Comparison of ENCODE assay signal across 19 mouse cellular contexts in the genomic region with DNA sequence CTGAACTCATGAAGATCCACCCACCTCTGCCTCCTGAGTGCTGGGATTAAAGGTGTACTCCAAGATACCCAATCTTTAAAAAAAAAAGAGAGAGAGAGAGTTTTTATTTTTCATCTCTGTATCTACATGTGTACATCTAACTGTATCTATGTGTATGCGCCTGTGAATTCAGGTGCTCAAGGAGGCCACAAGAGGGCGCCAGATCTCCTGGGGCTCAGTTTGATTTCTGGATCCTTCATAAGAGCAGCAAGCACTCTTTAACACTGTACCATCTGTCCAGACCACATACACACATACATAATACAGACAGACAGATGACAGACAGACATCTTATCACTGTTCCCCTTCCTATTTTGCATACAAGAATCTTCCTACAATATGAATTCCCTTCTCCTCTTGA. TPM values are rescaled to one million over a fixed set of nuclear protein-coding genes. Genes with fewer than 3 reads are reported as not detected.
DNase-seq lines count a peak whose midpoint lies in the region; ATAC-seq and TF ChIP-seq lines count a peak whose summit lies in the region.
"Had no signal": no experiment of that assay in that cellular context is flagged by ENCODE, and none has a peak within 500 bp of the region (broad histone marks: within the 10 kb centered on the region; RNA-seq: fewer than 3 reads in every experiment).

No protein-coding gene starts in this region.

- no peaks in the 10 kb centered on the region for H3K4me1 ChIP-seq in intestine, postnatal 0 days (replicated peaks; ENCODE audit: control insufficient read depth, insufficient read depth, low read length)
- no peaks in the 10 kb centered on the region for H3K4me1 ChIP-seq in intestine, embryonic 16.5 days (ENCODE audit: control insufficient read depth, insufficient read depth, low read length)
- 0 out of 2 replicates have a peak, but pooled peaks cover 3% of the 10 kb centered on the region for H3K4me1 ChIP-seq in midbrain, postnatal 0 days (ENCODE audit: insufficient read depth, low read length)
- peaks cover 17% of the 10 kb centered on the region for H3K4me1 ChIP-seq in midbrain, embryonic 10.5 days

- no peak for ATAC-seq in intestine, postnatal 0 days
- no peak for ATAC-seq in intestine, embryonic 16.5 days
- ATAC-seq in midbrain, postnatal 0 days (ENCODE audit: low FRiP score) = no peak
- ATAC-seq: hindbrain, embryonic 16.5 days had no signal

- DNase-seq in midbrain, postnatal 0 days (ENCODE audit: low spot score) = no peak
- DNase-seq in midbrain, embryonic 10.5 days (ENCODE audit: low spot score) = no peak
- DNase-seq in NIH3T3 (ENCODE audit: low read depth) = peak; percentile 28
- peak; percentile 31 for DNase-seq in naive thymus-derived CD4-positive, alpha-beta T cell, adult 2 months (ENCODE audit: low read depth)
- DNase-seq in adrenal gland, postnatal 4 days (ENCODE audit: low spot score in 2 of 2) = no peak
- no peak for DNase-seq in adrenal gland, adult 2 months
- DNase-seq: cerebellum, postnatal 10 days; heart, adult 11 months; heart, postnatal 10 days; kidney, postnatal 10 days; thymus, postnatal 14 days had no signal

- WGBS in intestine, postnatal 0 days = 92% methylated on average over 2 of the region's 2 CpGs
- WGBS in intestine, embryonic 16.5 days = 95% methylated on average over 2 of the region's 2 CpGs
- whole genome bisulfite sequencing in midbrain, postnatal 0 days = 86% methylated on average over 2 of the region's 2 CpGs
- 90% methylated on average over 2 of the region's 2 CpGs for WGBS in midbrain, embryonic 10.5 days

- peak; percentile 46 for TF ChIP-seq CTCF in intestine, postnatal 0 days (IDR thresholded peaks at IDR 0.05; ENCODE audit: low read depth)
- TF ChIP-seq CTCF in midbrain, postnatal 0 days (IDR thresholded peaks at IDR 0.05) = peak; percentile 50

- no peaks in the 10 kb centered on the region for H3K36me3 ChIP-seq in intestine, postnatal 0 days (ENCODE audit: control insufficient read depth, insufficient read depth)
- H3K36me3 ChIP-seq in intestine, embryonic 16.5 days (ENCODE audit: control insufficient read depth, insufficient read depth, low read length) = no peaks in the 10 kb centered on the region
- no peaks in the 10 kb centered on the region for H3K36me3 ChIP-seq in midbrain, postnatal 0 days (ENCODE audit: insufficient read depth, low read length)
- no peaks in the 10 kb centered on the region for H3K36me3 ChIP-seq in midbrain, embryonic 10.5 days
- H3K36me3 ChIP-seq: embryonic facial prominence, embryonic 12.5 days; lung, embryonic 15.5 days; neural tube, embryonic 15.5 days had no signal

- H3K9me3 ChIP-seq in intestine, postnatal 0 days (ENCODE audit: control insufficient read depth) = 0 out of 2 replicates have a peak, but pooled peaks cover 2% of the 10 kb centered on the region
- 0 out of 2 replicates have a peak, but pooled peaks cover 3% of the 10 kb centered on the region for H3K9me3 ChIP-seq in intestine, embryonic 16.5 days (ENCODE audit: control insufficient read depth, low read length)
- H3K9me3 ChIP-seq in midbrain, postnatal 0 days (ENCODE audit: low read length) = no peaks in the 10 kb centered on the region
- H3K9me3 ChIP-seq in midbrain, embryonic 10.5 days (replicated peaks) = peaks cover 6% of the 10 kb centered on the region
- H3K9me3 ChIP-seq: limb, embryonic 10.5 days; neural tube, embryonic 15.5 days had no signal

- H3K9ac ChIP-seq in intestine, postnatal 0 days (ENCODE audit: low read depth, low read length) = no peak overlapping the region
- H3K9ac ChIP-seq in intestine, embryonic 16.5 days (ENCODE audit: low read depth, low read length) = no peak overlapping the region
- no peak overlapping the region for H3K9ac ChIP-seq in midbrain, postnatal 0 days (replicated peaks; ENCODE audit: low read length, poor library complexity, severe bottlenecking)
- H3K9ac ChIP-seq: embryonic facial prominence, embryonic 12.5 days; lung, embryonic 15.5 days; neural tube, embryonic 15.5 days had no signal

- H3K27me3 ChIP-seq in intestine, postnatal 0 days (replicated peaks; ENCODE audit: control insufficient read depth, insufficient read depth, low read length) = no peaks in the 10 kb centered on the region
- H3K27me3 ChIP-seq in intestine, embryonic 16.5 days (replicated peaks; ENCODE audit: control insufficient read depth, insufficient read depth, low read length) = no peaks in the 10 kb centered on the region
- H3K27me3 ChIP-seq in midbrain, postnatal 0 days (ENCODE audit: insufficient read depth, low read length) = no peaks in the 10 kb centered on the region
- peaks cover under 1% of the 10 kb centered on the region for H3K27me3 ChIP-seq in midbrain, embryonic 10.5 days (ENCODE audit: low read depth, poor library complexity, severe bottlenecking)
- H3K27me3 ChIP-seq: embryonic facial prominence, embryonic 12.5 days; lung, embryonic 15.5 days; neural tube, embryonic 15.5 days had no signal

- no peak overlapping the region for H3K4me3 ChIP-seq in intestine, postnatal 0 days (ENCODE audit: low read depth, low read length)
- H3K4me3 ChIP-seq in intestine, embryonic 16.5 days (ENCODE audit: low read length) = no peak overlapping the region
- H3K4me3 ChIP-seq in midbrain, postnatal 0 days (ENCODE audit: low read depth, low read length) = no peak overlapping the region
- H3K4me3 ChIP-seq in midbrain, embryonic 10.5 days = no peak overlapping the region
- H3K4me3 ChIP-seq: embryonic facial prominence, embryonic 12.5 days; limb, embryonic 10.5 days; lung, embryonic 15.5 days; megakaryocyte, embryonic 14.5 days; neural tube, embryonic 15.5 days had no signal

- no peak overlapping the region for H3K4me2 ChIP-seq in intestine, postnatal 0 days (replicated peaks; ENCODE audit: low read depth)
- no peak overlapping the region for H3K4me2 ChIP-seq in intestine, embryonic 16.5 days (ENCODE audit: low read depth, low read length)
- H3K4me2 ChIP-seq in midbrain, postnatal 0 days (ENCODE audit: low read depth, low read length, poor library complexity, severe bottlenecking) = no peak overlapping the region
- H3K4me2 ChIP-seq: embryonic facial prominence, embryonic 12.5 days; lung, embryonic 15.5 days; neural tube, embryonic 15.5 days had no signal

- H3K27ac ChIP-seq in intestine, postnatal 0 days (ENCODE audit: low read depth, low read length) = no peak overlapping the region
- H3K27ac ChIP-seq in intestine, embryonic 16.5 days (ENCODE audit: low read length) = no peak overlapping the region
- no peak overlapping the region for H3K27ac ChIP-seq in midbrain, postnatal 0 days (ENCODE audit: low read depth, low read length)
- H3K27ac ChIP-seq in midbrain, embryonic 10.5 days (replicated peaks) = no peak overlapping the region
- H3K27ac ChIP-seq: embryonic facial prominence, embryonic 12.5 days; limb, embryonic 10.5 days; lung, embryonic 15.5 days; neural tube, embryonic 15.5 days had no signal

RNA-seq across cellular contexts. Expression of gene Tcp11, which starts 11.9 kb away (rescaled TPM):
- 1.6 and 1.7 TPM in 2 replicates for polyA plus RNA-seq in intestine, postnatal 0 days (2015; fragmentation: Nextera tagmentation; extraction: Ambion mirVana)
- 1.6 TPM in 2 replicates for polyA plus RNA-seq in intestine, embryonic 16.5 days (2015; fragmentation: Nextera tagmentation; extraction: Ambion mirVana)
- 4.1 and 8.2 TPM in 2 replicates for total RNA-seq in midbrain, postnatal 0 days (2014; rRNA removed)
- 2.3 and 2.5 TPM in 2 replicates for polyA plus RNA-seq in midbrain, postnatal 0 days (2015; fragmentation: Nextera tagmentation; extraction: Ambion mirVana)
- polyA plus RNA-seq in midbrain, embryonic 10.5 days (2016; fragmentation: Nextera tagmentation; extraction: Ambion mirVana) = 0.86 and 1.2 TPM in 2 replicates
- total RNA-seq in adrenal gland, postnatal 4 days (2021) = 1 to 10 TPM in 1 of 2 experiments, under 1 TPM in 1; 0.31 to 3.3 TPM
- under 1 TPM in 1 of 2 experiments, not detected in 1; 0.24 TPM for total RNA-seq in adrenal gland, adult 2 months (2021)
- 0.08 TPM in 1 of 2 replicates, not detected in the other for polyA plus RNA-seq in adrenal gland, adult 2 months (2012; rRNA removed)

RNA-seq across cellular contexts. Expression of gene Scube3, which starts 49.6 kb away (rescaled TPM):
- polyA plus RNA-seq in intestine, postnatal 0 days (2015; fragmentation: Nextera tagmentation; extraction: Ambion mirVana) = 0.57 and 0.60 TPM in 2 replicates
- 1.0 and 1.1 TPM in 2 replicates for polyA plus RNA-seq in intestine, embryonic 16.5 days (2015; fragmentation: Nextera tagmentation; extraction: Ambion mirVana)
- 19.9 and 24.7 TPM in 2 replicates for total RNA-seq in midbrain, postnatal 0 days (2014; rRNA removed)
- 3.1 and 3.9 TPM in 2 replicates for polyA plus RNA-seq in midbrain, postnatal 0 days (2015; fragmentation: Nextera tagmentation; extraction: Ambion mirVana)
- 9.5 and 10.8 TPM in 2 replicates for polyA plus RNA-seq in midbrain, embryonic 10.5 days (2016; fragmentation: Nextera tagmentation; extraction: Ambion mirVana)
- 10 to 100 TPM; 45.5 to 55.6 TPM for total RNA-seq in adrenal gland, postnatal 4 days (2021)
- 10 to 100 TPM in 1 of 2 experiments, 1 to 10 TPM in 1; 9.8 to 16.7 TPM for total RNA-seq in adrenal gland, adult 2 months (2021)
- 28.1 and 33.1 TPM in 2 replicates for polyA plus RNA-seq in adrenal gland, adult 2 months (2012; rRNA removed)

Comparison
In these comparisons a context has a peak if more than half of its experiments do, and no peak if none do; other contexts are left out.
1. DNase-seq: peak in NIH3T3 (single experiment) and naive thymus-derived CD4-positive, alpha-beta T cell, adult 2 months (single experiment); none in midbrain, postnatal 0 days (single experiment), midbrain, embryonic 10.5 days (single experiment), adrenal gland, postnatal 4 days (0 of 2) and adrenal gland, adult 2 months (single experiment).